Mouse (Mus musculus) olfactory bulb, adult 2 months (tissue): Measurements from ENCODE around the gene Ano9.

Source experiments
- CTCF ChIP-seq: fragments of 200-500 bp; IDR thresholded peaks from 2 replicates; pipeline ENCODE4 v1.5.1; 2012; ENCODE audit warnings: low read depth, mild to moderate bottlenecking, low read length, moderate library complexity; ENCODE audit not compliant: insufficient read depth
- POLR2A ChIP-seq: fragments of 200-500 bp; IDR thresholded peaks from 2 replicates; pipeline ENCODE4 v1.6.1; 2012; ENCODE audit warnings: mild to moderate bottlenecking, low read depth, low read length, moderate library complexity; ENCODE audit not compliant: insufficient read depth

- TF ChIP-seq POLR2A (no peak), CTCF (no peak)
Measured at GRCm38 (mm10) chr7:141143112-141143511, 25.5 kb upstream of the Ano9 start.
